ENCODE assay signal across 8 mouse cellular contexts in genomic region chr11:101937108-101937507, GRCm38 (mm10). TPM values are rescaled to one million over a fixed set of nuclear protein-coding genes. Genes with fewer than 3 reads are reported as not detected.
DNase-seq lines count a peak whose midpoint lies in the region; ATAC-seq and TF ChIP-seq lines count a peak whose summit lies in the region.

No protein-coding gene starts in this region.

- peak; percentile 21 to 59 for DNase-seq in cerebellum, adult 18-20 months
- no peak for DNase-seq in cerebellum, adult 9-10 months
- peak; percentile 50 for DNase-seq in brain, embryonic 14.5 days (ENCODE audit: low read depth)
- DNase-seq in layer of hippocampus, adult 11-12 months (ENCODE audit: low spot score) = no peak
- no peak for DNase-seq in layer of hippocampus, adult 18-20 months (ENCODE audit: low spot score in 2 of 2)

- H3K4me3 ChIP-seq in heart, embryonic 15.5 days = peak overlapping the region; percentile 49
- peak overlapping the region; percentile 41 for H3K4me3 ChIP-seq in limb, embryonic 12.5 days (replicated peaks)
- H3K4me3 ChIP-seq in neural tube, embryonic 12.5 days = peak overlapping the region; percentile 35

- H3K27ac ChIP-seq in heart, embryonic 15.5 days = peak overlapping the region; percentile 43; the same call in 1 of the 2 replicates
- H3K27ac ChIP-seq in limb, embryonic 12.5 days = no peak overlapping the region
- H3K27ac ChIP-seq in neural tube, embryonic 12.5 days = no peak overlapping the region; the same call in 1 of the 2 replicates

- no peaks in the 10 kb centered on the region for H3K9me3 ChIP-seq in heart, embryonic 15.5 days (replicated peaks)
- no peaks in the 10 kb centered on the region for H3K9me3 ChIP-seq in limb, embryonic 12.5 days
- H3K9me3 ChIP-seq in neural tube, embryonic 12.5 days = no peaks in the 10 kb centered on the region

- H3K9ac ChIP-seq in heart, embryonic 15.5 days = peak overlapping the region; percentile 53
- H3K9ac ChIP-seq in limb, embryonic 12.5 days (replicated peaks) = peak overlapping the region; percentile 53
- H3K9ac ChIP-seq in neural tube, embryonic 12.5 days = peak overlapping the region; percentile 52

- peaks cover 22% of the 10 kb centered on the region for H3K4me1 ChIP-seq in heart, embryonic 15.5 days (replicated peaks)
- H3K4me1 ChIP-seq in limb, embryonic 12.5 days (replicated peaks) = peaks cover 15% of the 10 kb centered on the region
- peaks cover 16% of the 10 kb centered on the region for H3K4me1 ChIP-seq in neural tube, embryonic 12.5 days

- H3K27me3 ChIP-seq in heart, embryonic 15.5 days = peaks cover 11% of the 10 kb centered on the region; the same call in 1 of the 2 replicates
- H3K27me3 ChIP-seq in limb, embryonic 12.5 days = peaks cover 53% of the 10 kb centered on the region
- peaks cover 10% of the 10 kb centered on the region for H3K27me3 ChIP-seq in neural tube, embryonic 12.5 days (replicated peaks)

- H3K4me2 ChIP-seq in heart, embryonic 15.5 days = peak overlapping the region; percentile 79
- H3K4me2 ChIP-seq in limb, embryonic 12.5 days = peak overlapping the region; percentile 80
- peak overlapping the region; percentile 70 for H3K4me2 ChIP-seq in neural tube, embryonic 12.5 days (replicated peaks)

- no peaks in the 10 kb centered on the region for H3K36me3 ChIP-seq in heart, embryonic 15.5 days
- H3K36me3 ChIP-seq in limb, embryonic 12.5 days = no peaks in the 10 kb centered on the region
- H3K36me3 ChIP-seq in neural tube, embryonic 12.5 days = no peaks in the 10 kb centered on the region

- TF ChIP-seq POLR2A in brain, embryonic 14.5 days (IDR thresholded peaks at IDR 0.05; ENCODE audit: borderline replicate concordance, extremely low read depth, insufficient read depth, insufficient read length, poor library complexity, severe bottlenecking) = no peak

- peak; percentile 35; the same call in 1 of the 2 replicates for ATAC-seq in heart, embryonic 15.5 days (replicated peaks; ENCODE audit: insufficient number of reproducible peaks, insufficient read depth, low FRiP score, low read depth)
- no peak for ATAC-seq in limb, embryonic 12.5 days (ENCODE audit: insufficient number of reproducible peaks, insufficient read depth, low FRiP score, low TSS enrichment, low read depth)
- ATAC-seq in neural tube, embryonic 12.5 days (ENCODE audit: low FRiP score, low read depth) = peak; percentile 50; the same call in 1 of the 2 replicates

- TF ChIP-seq CTCF in brain, embryonic 14.5 days (IDR thresholded peaks at IDR 0.05; ENCODE audit: borderline replicate concordance, extremely low read depth, insufficient read depth, insufficient read length) = no peak

- 1% methylated on average over 32 of the region's 32 CpGs for WGBS in heart, embryonic 15.5 days
- WGBS in limb, embryonic 12.5 days = 1% methylated on average over 32 of the region's 32 CpGs
- WGBS in neural tube, embryonic 12.5 days = under 1% methylated on average over 32 of the region's 32 CpGs

RNA-seq across cellular contexts. Expression of gene Sost, which starts 29.7 kb away (rescaled TPM):
- polyA plus RNA-seq in brain, embryonic 14.5 days (2012; rRNA removed) = 0.22 and 0.23 TPM in 2 replicates
- 3.9 and 4.4 TPM in 2 replicates for polyA plus RNA-seq in heart, embryonic 15.5 days (2015; fragmentation: Nextera tagmentation; extraction: Ambion mirVana)
- polyA plus RNA-seq in limb, embryonic 12.5 days (2016; fragmentation: Nextera tagmentation; extraction: Ambion mirVana) = 1.1 and 1.2 TPM in 2 replicates
- polyA plus RNA-seq in neural tube, embryonic 12.5 days (2016; fragmentation: Nextera tagmentation; extraction: Ambion mirVana) = 0.20 and 0.22 TPM in 2 replicates
- total RNA-seq in layer of hippocampus, adult 18-20 months (2021) = under 1 TPM in 1 of 2 experiments, not detected in 1; 0.15 TPM

RNA-seq across cellular contexts. Expression of gene Meox1, which starts 42.9 kb away (rescaled TPM):
- 0.35 and 0.36 TPM in 2 replicates for polyA plus RNA-seq in brain, embryonic 14.5 days (2012; rRNA removed)
- polyA plus RNA-seq in heart, embryonic 15.5 days (2015; fragmentation: Nextera tagmentation; extraction: Ambion mirVana) = 15.7 and 19.8 TPM in 2 replicates
- 13.5 and 14.1 TPM in 2 replicates for polyA plus RNA-seq in limb, embryonic 12.5 days (2016; fragmentation: Nextera tagmentation; extraction: Ambion mirVana)
- polyA plus RNA-seq in neural tube, embryonic 12.5 days (2016; fragmentation: Nextera tagmentation; extraction: Ambion mirVana) = 5.4 and 8.0 TPM in 2 replicates
- under 1 TPM; 0.64 to 0.86 TPM for total RNA-seq in layer of hippocampus, adult 18-20 months (2021)

RNA-seq across cellular contexts. Expression of gene Cfap97d1, which starts 47.0 kb away (rescaled TPM):
- polyA plus RNA-seq in brain, embryonic 14.5 days (2012; rRNA removed) = not detected in 2 replicates
- not detected in 2 replicates for polyA plus RNA-seq in heart, embryonic 15.5 days (2015; fragmentation: Nextera tagmentation; extraction: Ambion mirVana)
- polyA plus RNA-seq in limb, embryonic 12.5 days (2016; fragmentation: Nextera tagmentation; extraction: Ambion mirVana) = not detected in 2 replicates
- polyA plus RNA-seq in neural tube, embryonic 12.5 days (2016; fragmentation: Nextera tagmentation; extraction: Ambion mirVana) = not detected in 2 replicates
- not detected for total RNA-seq in layer of hippocampus, adult 18-20 months (2021)

RNA-seq across cellular contexts. Expression of gene Dusp3, which starts 49.7 kb away (rescaled TPM):
- 9.7 and 15.4 TPM in 2 replicates for polyA plus RNA-seq in brain, embryonic 14.5 days (2012; rRNA removed)
- 50.4 and 56.7 TPM in 2 replicates for polyA plus RNA-seq in heart, embryonic 15.5 days (2015; fragmentation: Nextera tagmentation; extraction: Ambion mirVana)
- polyA plus RNA-seq in limb, embryonic 12.5 days (2016; fragmentation: Nextera tagmentation; extraction: Ambion mirVana) = 11.2 and 11.6 TPM in 2 replicates
- 13.0 and 15.6 TPM in 2 replicates for polyA plus RNA-seq in neural tube, embryonic 12.5 days (2016; fragmentation: Nextera tagmentation; extraction: Ambion mirVana)
- total RNA-seq in layer of hippocampus, adult 18-20 months (2021) = 100 to 1,000 TPM; 158 TPM

Comparison
In these comparisons a context has a peak if more than half of its experiments do, and no peak if none do; other contexts are left out.
1. DNase-seq: peak in cerebellum, adult 18-20 months (2 of 2) and brain, embryonic 14.5 days (single experiment); none in cerebellum, adult 9-10 months (single experiment), layer of hippocampus, adult 11-12 months (single experiment) and layer of hippocampus, adult 18-20 months (0 of 2).
2. Peak in every context shown above with its lines, with median percentiles within 50 percentile points of each other: H3K4me2 ChIP-seq, H3K4me3 ChIP-seq and H3K9ac ChIP-seq.